Mouse (Mus musculus) embryonic facial prominence, embryonic 10.5 days (tissue): ENCODE measurements at regions not wholly inside any gene's neighbourhood (a gene's known extent, or its start where the extent isn't known, plus 50 kb on each side); places are given as distances from the start of the nearest gene placed in this dataset.

ENCODE experiments used
- DNase-seq: peaks from one replicate; pipeline ENCODE4 v3.0.0-alpha.2; 2017; ENCODE audit warnings: low spot score
- H3K27ac ChIP-seq: fragments of 300-500 bp; sonication (generic); replicated peaks from 2 replicates; pipeline ENCODE4 v1.5.1; 2016; ENCODE audit warnings: mild to moderate bottlenecking
- H3K27me3 ChIP-seq: fragments of 300-500 bp; sonication (generic); replicated peaks from 2 replicates; pipeline ENCODE4 v1.6.1; 2016; ENCODE audit warnings: low read depth, mild to moderate bottlenecking; ENCODE audit not compliant: poor library complexity, severe bottlenecking
- H3K36me3 ChIP-seq: fragments of 300-500 bp; sonication (generic); replicated peaks from 2 replicates; pipeline ENCODE4 v1.6.1; 2016; ENCODE audit warnings: mild to moderate bottlenecking, moderate library complexity
- H3K4me1 ChIP-seq: fragments of 300-500 bp; sonication (generic); 2 replicates; pipeline ENCODE4 v1.6.1; 2016
- H3K4me3 ChIP-seq: fragments of 300-500 bp; sonication (generic); 2 replicates; pipeline ENCODE4 v1.5.1; 2016; ENCODE audit warnings: mild to moderate bottlenecking, moderate library complexity
- H3K9me3 ChIP-seq: fragments of 300-500 bp; sonication (generic); 2 replicates; pipeline ENCODE4 v1.6.1; 2016; ENCODE audit warnings: mild to moderate bottlenecking
- WGBS: fragments of 180-500 bp; shearing (Covaris S2); methylation state at CpG from one replicate; pipeline ENCODE4 v1.1.7; 2016; 5-methylcytosine and 5-hydroxymethylcytosine counted together

- Histone ChIP-seq H3K27me3 (no peaks in the 10 kb centered on the region), H3K9me3 (no peaks in the 10 kb centered on the region), H3K4me3 (no peak overlapping the region), H3K4me1 (peaks cover 4% of the 10 kb centered on the region; the same call in 1 of the 2 replicates), H3K36me3 (no peaks in the 10 kb centered on the region), H3K27ac (no peak overlapping the region)
- DNase-seq: no peak
- 90% methylated on average over 7 of the region's 7 CpGs for WGBS
Observed at GRCm38 (mm10) chr10:11841494-11841893, 498.3 kb downstream of the Epm2a start.

GRCm38 (mm10) chr10:11846141-11846540 lies 502.9 kb downstream of the Epm2a start:
- no peaks in the 10 kb centered on the region for H3K9me3 ChIP-seq
- H3K4me3 ChIP-seq: no peak overlapping the region
- no peaks in the 10 kb centered on the region for H3K36me3 ChIP-seq
- no peak for DNase-seq
- H3K27ac ChIP-seq: no peak overlapping the region
- no peaks in the 10 kb centered on the region for H3K27me3 ChIP-seq
- peaks cover 5% of the 10 kb centered on the region; the same call in 1 of the 2 replicates for H3K4me1 ChIP-seq
- WGBS: 51% methylated on average over 1 of the region's 1 CpGs

- Histone ChIP-seq H3K9me3 (no peaks in the 10 kb centered on the region), H3K27me3 (no peaks in the 10 kb centered on the region), H3K4me1 (no peaks in the 10 kb centered on the region), H3K27ac (no peak overlapping the region), H3K4me3 (no peak overlapping the region), H3K36me3 (no peaks in the 10 kb centered on the region)
- no peak for DNase-seq
- 73% methylated on average over 5 of the region's 5 CpGs for WGBS
Observed at GRCm38 (mm10) chr10:11875145-11876131, 532.2 kb downstream of the Epm2a start.

- no peaks in the 10 kb centered on the region for H3K36me3 ChIP-seq
- WGBS: 90% methylated on average over 4 of the region's 4 CpGs
- H3K9me3 ChIP-seq: no peaks in the 10 kb centered on the region
- no peak overlapping the region for H3K4me3 ChIP-seq
- no peak for DNase-seq
- H3K4me1 ChIP-seq: no peaks in the 10 kb centered on the region
- H3K27me3 ChIP-seq: no peaks in the 10 kb centered on the region
- H3K27ac ChIP-seq: no peak overlapping the region
Observed at GRCm38 (mm10) chr10:11886237-11886636, 543.0 kb downstream of the Epm2a start.

GRCm38 (mm10) chr10:11888953-11889352 lies 545.7 kb downstream of the Epm2a start:
- whole genome bisulfite sequencing: 82% methylated on average over 2 of the region's 2 CpGs
- H3K9me3 ChIP-seq: no peaks in the 10 kb centered on the region
- H3K36me3 ChIP-seq: no peaks in the 10 kb centered on the region
- H3K4me3 ChIP-seq: no peak overlapping the region
- no peak overlapping the region for H3K27ac ChIP-seq
- H3K4me1 ChIP-seq: no peaks in the 10 kb centered on the region
- no peak for DNase-seq
- H3K27me3 ChIP-seq: no peaks in the 10 kb centered on the region

GRCm38 (mm10) chr10:11922132-11922531 lies 578.9 kb downstream of the Epm2a start:
- no peaks in the 10 kb centered on the region for H3K4me1 ChIP-seq
- no peak overlapping the region for H3K4me3 ChIP-seq
- no peak overlapping the region for H3K27ac ChIP-seq
- H3K27me3 ChIP-seq: no peaks in the 10 kb centered on the region
- 89% methylated on average over 3 of the region's 3 CpGs for WGBS
- H3K9me3 ChIP-seq: no peaks in the 10 kb centered on the region
- H3K36me3 ChIP-seq: no peaks in the 10 kb centered on the region
- DNase-seq: no peak

GRCm38 (mm10) chr10:11938164-11938563 lies 595.0 kb downstream of the Epm2a start:
- Histone ChIP-seq H3K9me3 (no peaks in the 10 kb centered on the region), H3K27ac (no peak overlapping the region), H3K4me1 (no peaks in the 10 kb centered on the region), H3K36me3 (no peaks in the 10 kb centered on the region), H3K4me3 (no peak overlapping the region), H3K27me3 (no peaks in the 10 kb centered on the region)
- WGBS: 91% methylated on average over 2 of the region's 2 CpGs
- DNase-seq: no peak

GRCm38 (mm10) chr10:11942772-11943171 lies 599.6 kb downstream of the Epm2a start:
- whole genome bisulfite sequencing: 84% methylated on average over 2 of the region's 2 CpGs
- no peak overlapping the region for H3K27ac ChIP-seq

GRCm38 (mm10) chr10:11960327-11960922 lies 617.2 kb downstream of the Epm2a start:
- no peaks in the 10 kb centered on the region for H3K27me3 ChIP-seq
- peak; percentile 8 for DNase-seq
- no peaks in the 10 kb centered on the region for H3K9me3 ChIP-seq
- no peaks in the 10 kb centered on the region for H3K4me1 ChIP-seq
- 30% methylated on average over 3 of the region's 3 CpGs for WGBS
- no peaks in the 10 kb centered on the region for H3K36me3 ChIP-seq
- H3K27ac ChIP-seq: no peak overlapping the region
- H3K4me3 ChIP-seq: no peak overlapping the region

More at GRCm38 (mm10) chr10:11942772-11943171, 599.6 kb downstream of the Epm2a start:
- DNase-seq: no peak
- H3K36me3 ChIP-seq: no peaks in the 10 kb centered on the region
- no peaks in the 10 kb centered on the region for H3K9me3 ChIP-seq
- no peaks in the 10 kb centered on the region for H3K4me1 ChIP-seq
- H3K4me3 ChIP-seq: no peak overlapping the region
- H3K27me3 ChIP-seq: no peaks in the 10 kb centered on the region

- Histone ChIP-seq H3K27me3 (no peaks in the 10 kb centered on the region), H3K27ac (no peak overlapping the region), H3K36me3 (no peaks in the 10 kb centered on the region), H3K4me1 (no peaks in the 10 kb centered on the region), H3K9me3 (no peaks in the 10 kb centered on the region), H3K4me3 (no peak overlapping the region)
- WGBS: 53% methylated on average over 3 of the region's 3 CpGs
- no peak for DNase-seq
Observed at GRCm38 (mm10) chr10:12004966-12005365, 661.8 kb downstream of the Epm2a start.

- no peak overlapping the region for H3K4me3 ChIP-seq
- no peaks in the 10 kb centered on the region for H3K4me1 ChIP-seq
- no peak for DNase-seq
- H3K27me3 ChIP-seq: no peaks in the 10 kb centered on the region
- no peaks in the 10 kb centered on the region for H3K9me3 ChIP-seq
- H3K27ac ChIP-seq: no peak overlapping the region
- WGBS: 38% methylated on average over 1 of the region's 1 CpGs
- no peaks in the 10 kb centered on the region for H3K36me3 ChIP-seq
Observed at GRCm38 (mm10) chr10:12005889-12006288, 662.7 kb downstream of the Epm2a start.

GRCm38 (mm10) chr10:12017286-12017685 lies 674.1 kb downstream of the Epm2a start:
- Histone ChIP-seq H3K27ac (no peak overlapping the region), H3K9me3 (no peaks in the 10 kb centered on the region), H3K4me1 (peaks cover 16% of the 10 kb centered on the region), H3K27me3 (no peaks in the 10 kb centered on the region), H3K36me3 (no peaks in the 10 kb centered on the region), H3K4me3 (no peak overlapping the region)
- 69% methylated on average over 2 of the region's 2 CpGs for WGBS
- no peak for DNase-seq

GRCm38 (mm10) chr10:12018281-12018680 lies 675.1 kb downstream of the Epm2a start:
- H3K4me1 ChIP-seq: peaks cover 16% of the 10 kb centered on the region
- no peaks in the 10 kb centered on the region for H3K27me3 ChIP-seq
- no peaks in the 10 kb centered on the region for H3K9me3 ChIP-seq
- H3K36me3 ChIP-seq: no peaks in the 10 kb centered on the region
- H3K4me3 ChIP-seq: no peak overlapping the region
- peak; percentile 19 for DNase-seq
- WGBS: 21% methylated on average over 5 of the region's 5 CpGs
- no peak overlapping the region for H3K27ac ChIP-seq
